Mouse (Mus musculus) gastrocnemius, adult 8-10 months (tissue): ENCODE measurements around the gene Col25a1. TPM values are rescaled to one million over a fixed set of nuclear protein-coding genes. Genes with fewer than 3 reads are reported as not detected.

Experiments used
- DNase-seq, 2 experiments: peaks; one replicate each; pipeline ENCODE4 v3.0.0; 2022; ENCODE audit warnings: low spot score in 2 of 2
- total RNA-seq, 4 experiments: library from RNA; stranded (reverse); gene quantifications; 2 replicates each; pipeline ENCODE4 v1.2.4; 2022

The Col25a1 gene
- total RNA-seq, 4 experiments from 2014 or later: 0.05 to 0.13 (median 0.11) TPM

- DNase-seq: no peak
Observed at GRCm38 (mm10) chr3:130374620-130375341, 243.5 kb downstream of the Col25a1 start.

GRCm38 (mm10) chr3:130377786-130378185 lies 246.5 kb downstream of the Col25a1 start:
- no peak for DNase-seq

GRCm38 (mm10) chr3:130378626-130379025 lies 247.3 kb downstream of the Col25a1 start:
- no peak for DNase-seq

- no peak for DNase-seq
Observed at GRCm38 (mm10) chr3:130380299-130380845, 249.1 kb downstream of the Col25a1 start.

DNA sequence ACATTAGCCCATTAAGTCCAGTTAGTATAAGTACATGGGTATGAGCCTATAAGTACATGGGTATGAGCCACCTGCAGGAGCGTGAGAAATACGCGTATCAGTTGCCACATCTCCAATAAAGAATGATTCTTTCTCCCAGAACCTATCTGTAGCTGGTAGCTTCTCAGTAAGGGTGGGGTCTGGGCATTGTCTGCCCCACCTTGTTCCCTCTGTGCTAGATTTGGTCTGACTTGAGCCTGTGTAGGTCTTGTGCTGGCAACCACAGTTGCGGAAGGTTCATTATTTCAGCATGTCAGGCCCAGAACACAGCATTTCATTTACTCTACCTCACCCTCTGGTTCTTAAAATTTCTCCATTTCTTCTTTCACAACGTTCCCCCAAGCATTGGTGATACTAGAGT lies 250.4 kb downstream of the Col25a1 start:
- no peak for DNase-seq

GRCm38 (mm10) chr3:130385856-130386255 lies 254.6 kb downstream of the Col25a1 start:
- DNase-seq: no peak

DNA sequence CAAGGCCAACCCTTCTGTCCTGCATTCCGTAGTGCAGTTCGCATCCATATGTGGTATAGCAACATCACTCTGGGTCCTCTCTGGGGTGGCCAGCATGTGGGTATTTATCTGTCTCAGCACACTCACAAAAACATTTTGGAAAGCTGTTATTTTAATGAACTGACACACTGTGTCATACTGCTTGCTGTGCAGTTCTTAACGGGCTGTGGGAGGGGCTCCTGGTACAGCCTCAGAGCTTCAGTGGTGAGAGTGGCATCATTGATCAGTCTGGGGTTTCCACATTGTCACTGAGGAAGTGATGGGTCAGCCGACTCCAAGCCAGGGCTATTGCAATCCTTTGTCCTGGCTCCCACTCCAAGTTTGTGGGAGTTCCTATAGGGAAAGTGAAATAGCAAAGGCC lies 255.9 kb downstream of the Col25a1 start:
- DNase-seq: no peak

DNA sequence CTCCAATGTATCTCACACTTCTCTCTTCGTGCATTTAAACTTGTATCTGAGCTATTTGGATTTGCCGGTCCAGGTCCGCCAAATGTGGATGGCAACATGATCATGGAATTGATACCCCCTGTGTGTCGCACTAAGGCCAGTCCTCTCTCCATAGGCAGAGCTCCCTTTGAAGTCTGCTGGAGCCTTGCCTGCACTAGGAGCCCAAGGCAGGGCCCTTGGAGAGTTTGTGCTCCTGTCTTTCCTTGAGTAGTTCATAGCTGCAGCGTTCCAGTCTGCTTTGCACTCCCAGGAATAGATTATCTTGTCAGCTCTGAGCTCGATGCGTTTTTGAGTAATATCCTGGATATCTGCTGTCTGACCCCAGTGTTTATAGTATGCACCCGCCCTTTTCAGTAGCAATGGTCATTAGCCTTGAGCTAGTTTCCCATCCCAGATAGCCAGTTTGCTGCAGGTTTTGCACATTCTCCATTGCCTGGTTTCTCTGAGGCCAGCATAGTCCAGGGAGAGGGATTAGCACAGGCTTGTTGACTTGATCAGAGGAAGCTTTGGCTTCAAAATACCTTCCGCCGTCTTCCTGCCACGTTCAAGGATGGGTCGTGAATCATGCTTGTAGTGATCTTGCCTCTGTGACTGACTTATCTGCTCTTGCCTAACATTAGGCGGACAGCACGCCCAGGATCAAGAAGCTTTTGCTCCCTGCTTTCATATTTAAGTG lies 258.1 kb downstream of the Col25a1 start:
- DNase-seq: no peak

GRCm38 (mm10) chr3:130396636-130397035 lies 265.3 kb downstream of the Col25a1 start:
- no peak for DNase-seq

GRCm38 (mm10) chr3:130400716-130401559 lies 269.6 kb downstream of the Col25a1 start:
- no peak for DNase-seq

- DNase-seq: no peak
Observed at GRCm38 (mm10) chr3:130401560-130401852, 270.2 kb downstream of the Col25a1 start.

DNA sequence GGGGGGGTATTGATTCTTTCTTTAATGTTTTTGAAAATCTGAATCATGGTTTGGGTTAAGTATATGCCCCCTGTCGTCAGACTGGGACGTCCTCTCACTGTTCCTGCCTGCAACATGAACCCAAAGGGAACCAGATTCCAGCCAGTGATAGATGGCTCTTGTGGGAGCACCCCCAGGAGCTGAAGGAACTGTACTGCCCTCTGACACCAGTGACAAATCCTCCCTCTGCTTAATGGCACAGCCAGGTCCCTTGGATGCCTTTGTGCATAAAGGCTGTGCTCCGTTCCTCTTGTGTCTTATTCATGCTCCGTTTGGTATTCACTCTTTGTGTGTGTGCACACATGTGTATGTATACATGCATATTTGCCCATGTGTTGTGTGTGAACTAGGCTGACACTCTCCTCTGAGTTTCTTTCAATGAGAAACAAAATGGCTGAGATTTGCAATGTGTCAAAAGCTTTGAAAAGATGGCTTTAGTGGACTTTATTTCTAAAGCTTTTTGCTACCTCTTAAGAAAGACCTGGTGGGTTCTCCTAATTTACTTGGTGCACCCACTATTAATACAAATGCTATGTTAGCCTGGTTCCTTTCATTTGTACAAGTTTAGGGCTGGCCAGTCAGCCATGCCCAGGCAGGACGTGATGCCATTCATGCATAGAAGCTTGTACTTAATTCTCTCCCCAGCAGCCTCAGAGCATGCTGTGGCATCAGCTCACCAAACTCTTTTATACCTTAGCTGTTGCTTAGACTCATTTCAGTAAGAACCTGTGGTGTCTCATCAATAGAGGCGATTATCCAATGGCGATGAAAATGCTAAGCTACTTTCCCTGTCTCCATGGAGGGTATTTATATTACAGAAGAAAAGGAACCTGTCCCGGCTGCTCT lies 273.5 kb downstream of the Col25a1 start:
- no peak for DNase-seq

GRCm38 (mm10) chr3:130407201-130407600 lies 275.9 kb downstream of the Col25a1 start:
- DNase-seq: no peak

GRCm38 (mm10) chr3:130413239-130413638 lies 281.9 kb downstream of the Col25a1 start:
- DNase-seq: no peak

- DNase-seq: no peak
Observed at GRCm38 (mm10) chr3:130418951-130419350, 287.6 kb downstream of the Col25a1 start.

DNA sequence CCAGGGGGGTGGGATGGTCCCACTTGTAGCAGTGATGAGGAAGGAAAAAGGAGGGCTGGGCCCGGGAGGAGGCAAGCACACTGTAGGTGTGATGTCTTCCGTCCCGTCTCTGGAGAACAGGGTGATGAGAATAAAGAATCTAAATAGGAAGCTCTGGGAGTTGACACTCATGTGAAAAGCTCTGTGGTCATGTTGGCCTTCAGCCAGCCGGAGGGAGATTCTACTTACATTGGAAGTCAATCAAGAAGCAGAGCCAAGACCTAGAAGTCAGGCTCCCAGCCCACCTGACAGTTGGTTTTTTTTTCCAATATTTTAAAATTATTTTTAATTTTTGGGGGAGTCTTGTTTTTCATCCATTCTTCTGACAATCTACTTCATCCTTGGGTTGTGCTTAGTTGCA lies 297.5 kb downstream of the Col25a1 start:
- no peak for DNase-seq

- no peak for DNase-seq
Observed at GRCm38 (mm10) chr3:130430052-130430451, 298.8 kb downstream of the Col25a1 start.

DNA sequence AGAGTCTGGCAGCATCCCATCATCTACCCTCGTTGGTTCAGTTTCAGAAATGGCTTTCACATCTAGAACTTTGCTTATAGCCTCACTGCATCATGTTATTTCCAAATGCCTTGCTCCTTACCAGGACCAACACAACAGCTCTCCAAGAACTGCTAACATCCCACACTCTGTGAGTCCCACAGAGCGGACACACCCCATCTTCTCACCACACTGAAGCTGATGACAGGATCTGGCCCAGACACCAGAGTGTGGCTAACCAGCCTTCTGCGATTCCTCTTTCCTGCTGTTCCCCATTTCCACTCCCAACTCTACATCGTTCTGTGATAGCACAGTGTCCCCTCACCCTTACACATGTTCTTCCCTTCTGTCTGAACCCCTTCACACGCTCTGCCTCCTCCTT lies 301.5 kb downstream of the Col25a1 start:
- no peak for DNase-seq

- DNase-seq: no peak
Observed at GRCm38 (mm10) chr3:130436956-130437355, 305.7 kb downstream of the Col25a1 start.

- no peak for DNase-seq
Observed at GRCm38 (mm10) chr3:130439767-130440166, 308.5 kb downstream of the Col25a1 start.

- DNase-seq: no peak
Observed at GRCm38 (mm10) chr3:130440689-130441088, 309.4 kb downstream of the Col25a1 start.
